Comparison of ENCODE assay signal across 15 mouse cellular contexts in the genomic region with DNA sequence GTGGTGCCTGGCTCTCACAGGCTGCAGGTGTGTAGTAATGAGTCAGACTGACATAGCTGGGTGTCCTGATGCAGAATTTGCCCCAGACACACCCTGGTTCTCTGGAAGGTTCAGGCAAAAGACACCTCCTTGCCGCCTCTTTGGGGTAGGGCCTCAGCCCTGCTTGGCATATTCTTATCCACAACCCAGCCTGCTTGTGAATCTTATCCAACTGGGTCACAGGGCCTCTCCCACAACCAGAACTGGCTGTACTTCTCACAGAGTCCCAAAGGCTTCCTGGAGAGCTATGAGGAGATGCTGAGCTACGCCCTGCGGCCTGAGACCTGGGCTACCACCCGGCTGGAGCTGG. TPM values are rescaled to one million over a fixed set of nuclear protein-coding genes. Genes with fewer than 3 reads are reported as not detected.
A peak's percentile ranks its signal among the peaks of the same experiment; 100 is the strongest.
DNase-seq lines count a peak whose midpoint lies in the region; ATAC-seq and TF ChIP-seq lines count a peak whose summit lies in the region.
"Had no signal": no experiment of that assay in that cellular context is flagged by ENCODE, and none has a peak within 500 bp of the region (broad histone marks: within the 10 kb centered on the region; RNA-seq: fewer than 3 reads in every experiment).

No protein-coding gene starts in this region.

- no peak for TF ChIP-seq CTCF in liver, embryonic 14.5 days (IDR thresholded peaks at IDR 0.05; ENCODE audit: low read depth)

- H3K36me3 ChIP-seq in liver, embryonic 14.5 days (replicated peaks; ENCODE audit: control insufficient read depth, insufficient read depth, low read depth): peaks cover 5% of the 10 kb centered on the region
- H3K36me3 ChIP-seq in midbrain, embryonic 15.5 days (replicated peaks): peaks cover 39% of the 10 kb centered on the region

- H3K27me3 ChIP-seq in liver, embryonic 14.5 days (ENCODE audit: control insufficient read depth, insufficient read depth, low read length): no peaks in the 10 kb centered on the region
- H3K27me3 ChIP-seq in midbrain, embryonic 15.5 days (replicated peaks): no peaks in the 10 kb centered on the region
- H3K27me3 ChIP-seq: heart, embryonic 13.5 days; hindbrain, embryonic 13.5 days had no signal

- no peaks in the 10 kb centered on the region for H3K9me3 ChIP-seq in liver, embryonic 14.5 days (ENCODE audit: control insufficient read depth, low read length)
- no peaks in the 10 kb centered on the region for H3K9me3 ChIP-seq in midbrain, embryonic 15.5 days
- H3K9me3 ChIP-seq: heart, embryonic 13.5 days; hindbrain, embryonic 13.5 days had no signal

- peak; percentile 75 for ATAC-seq in liver, embryonic 14.5 days (ENCODE audit: insufficient read depth)
- ATAC-seq in midbrain, embryonic 15.5 days (replicated peaks): no peak

- H3K9ac ChIP-seq in liver, embryonic 14.5 days (replicated peaks): no peak overlapping the region
- no peak overlapping the region for H3K9ac ChIP-seq in midbrain, embryonic 15.5 days
- H3K9ac ChIP-seq: heart, embryonic 13.5 days; hindbrain, embryonic 13.5 days had no signal

- WGBS in liver, embryonic 14.5 days (ENCODE audit: insufficient replicate concordance): 52% methylated on average over 4 of the region's 4 CpGs
- WGBS in midbrain, embryonic 15.5 days: 97% methylated on average over 4 of the region's 4 CpGs

- no peak overlapping the region for H3K4me3 ChIP-seq in liver, embryonic 14.5 days (ENCODE audit: insufficient read depth in 1 of 2, low read depth in 2 of 2, low read length in 2 of 2)
- H3K4me3 ChIP-seq in midbrain, embryonic 15.5 days: no peak overlapping the region
- H3K4me3 ChIP-seq: heart, embryonic 13.5 days; hindbrain, embryonic 13.5 days; myocyte had no signal

- peak; percentile 63 for DNase-seq in adrenal gland, postnatal 10 days
- DNase-seq in adrenal gland, adult 8-10 months: no peak
- peak; percentile 28 to 31 for DNase-seq in spleen, postnatal 36 days (ENCODE audit: low spot score in 2 of 2)
- no peak for DNase-seq in spleen, adult 18-20 months
- DNase-seq in liver, embryonic 14.5 days (ENCODE audit: low read depth in 3 of 3, low spot score in 3 of 3): peak in 1 of 3 experiments; percentile 56
- no peak for DNase-seq in testis, postnatal 14 days (ENCODE audit: low spot score)
- DNase-seq in Muller cell, postnatal 12 days (ENCODE audit: inconsistent ontology term): no peak
- DNase-seq: cerebellum, adult 9-10 months; kidney, adult 9 months; right cerebral cortex, postnatal 4 days; thymus, adult 18-20 months had no signal

- H3K4me1 ChIP-seq in liver, embryonic 14.5 days (replicated peaks; ENCODE audit: control insufficient read depth in 2 of 2, insufficient read depth in 2 of 2, low read length in 1 of 2): peaks cover 8 to 23% of the 10 kb centered on the region in 2 experiments
- no peaks in the 10 kb centered on the region for H3K4me1 ChIP-seq in midbrain, embryonic 15.5 days
- H3K4me1 ChIP-seq: heart, embryonic 13.5 days; hindbrain, embryonic 13.5 days had no signal

- TF ChIP-seq EP300 in liver, embryonic 14.5 days (IDR thresholded peaks at IDR 0.05; ENCODE audit: low read depth): 0 out of 2 replicates have a peak, but pooled peaks have one; percentile 13

- H3K4me2 ChIP-seq in liver, embryonic 14.5 days (ENCODE audit: low read depth): peak overlapping the region; percentile 18
- no peak overlapping the region for H3K4me2 ChIP-seq in midbrain, embryonic 15.5 days
- H3K4me2 ChIP-seq: heart, embryonic 13.5 days; hindbrain, embryonic 13.5 days had no signal

- H3K27ac ChIP-seq in liver, embryonic 14.5 days: peak overlapping the region; percentile 7
- H3K27ac ChIP-seq in midbrain, embryonic 15.5 days: no peak overlapping the region
- H3K27ac ChIP-seq: heart, embryonic 13.5 days; hindbrain, embryonic 13.5 days had no signal

RNA-seq across cellular contexts. Expression of a gene that starts 10.7 kb away (rescaled TPM):
- total RNA-seq in adrenal gland, postnatal 10 days (2021): 10 to 100 TPM; 14.5 to 23.6 TPM
- total RNA-seq in adrenal gland, adult 8-10 months (2022): 10 to 100 TPM; 18.0 to 24.2 (median 19.8) TPM
- 17.0 and 23.1 TPM in 2 replicates for polyA plus RNA-seq in liver, embryonic 14.5 days (2012; rRNA removed)
- 13.5 and 17.4 TPM in 2 replicates for polyA plus RNA-seq in liver, embryonic 14.5 days (2014; fragmentation: Nextera tagmentation; extraction: Ambion mirVana)
- polyA plus RNA-seq in midbrain, embryonic 15.5 days (2015; fragmentation: Nextera tagmentation; extraction: Ambion mirVana): 66.8 and 69.9 TPM in 2 replicates

RNA-seq across cellular contexts. Expression of a gene that starts 17.3 kb away (rescaled TPM):
- total RNA-seq in adrenal gland, postnatal 10 days (2021): 100 to 1,000 TPM in 1 of 2 experiments, 10 to 100 TPM in 1; 97.5 to 111 TPM
- total RNA-seq in adrenal gland, adult 8-10 months (2022): 100 to 1,000 TPM in 1 of 4 experiments, 10 to 100 TPM in 3; 80.6 to 104 (median 91.1) TPM
- polyA plus RNA-seq in liver, embryonic 14.5 days (2012; rRNA removed): 6.1 and 6.9 TPM in 2 replicates
- 5.3 and 5.8 TPM in 2 replicates for polyA plus RNA-seq in liver, embryonic 14.5 days (2014; fragmentation: Nextera tagmentation; extraction: Ambion mirVana)
- polyA plus RNA-seq in midbrain, embryonic 15.5 days (2015; fragmentation: Nextera tagmentation; extraction: Ambion mirVana): 33.9 and 34.9 TPM in 2 replicates

RNA-seq across cellular contexts. Expression of a gene that starts 22.2 kb away (rescaled TPM):
- total RNA-seq in adrenal gland, postnatal 10 days (2021): 10 to 100 TPM; 70.9 to 89.7 TPM
- total RNA-seq in adrenal gland, adult 8-10 months (2022): 100 to 1,000 TPM in 2 of 4 experiments, 10 to 100 TPM in 2; 85.4 to 115 (median 101) TPM
- polyA plus RNA-seq in liver, embryonic 14.5 days (2012; rRNA removed): 22.2 and 23.1 TPM in 2 replicates
- 13.6 and 15.4 TPM in 2 replicates for polyA plus RNA-seq in liver, embryonic 14.5 days (2014; fragmentation: Nextera tagmentation; extraction: Ambion mirVana)
- 214 and 219 TPM in 2 replicates for polyA plus RNA-seq in midbrain, embryonic 15.5 days (2015; fragmentation: Nextera tagmentation; extraction: Ambion mirVana)

RNA-seq across cellular contexts. Expression of a gene that starts 34.3 kb away (rescaled TPM):
- 100 to 1,000 TPM; 317 to 355 TPM for total RNA-seq in adrenal gland, postnatal 10 days (2021)
- total RNA-seq in adrenal gland, adult 8-10 months (2022): 100 to 1,000 TPM in 1 of 4 experiments, 10 to 100 TPM in 3; 59.0 to 122 (median 95.3) TPM
- 14.6 and 15.0 TPM in 2 replicates for polyA plus RNA-seq in liver, embryonic 14.5 days (2012; rRNA removed)
- polyA plus RNA-seq in liver, embryonic 14.5 days (2014; fragmentation: Nextera tagmentation; extraction: Ambion mirVana): 27.4 and 27.9 TPM in 2 replicates
- 22.5 and 23.9 TPM in 2 replicates for polyA plus RNA-seq in midbrain, embryonic 15.5 days (2015; fragmentation: Nextera tagmentation; extraction: Ambion mirVana)

RNA-seq across cellular contexts. Expression of a gene that starts 34.5 kb away (rescaled TPM):
- total RNA-seq in adrenal gland, postnatal 10 days (2021): 100 to 1,000 TPM; 152 to 170 TPM
- 100 to 1,000 TPM; 135 to 153 (median 141) TPM for total RNA-seq in adrenal gland, adult 8-10 months (2022)
- polyA plus RNA-seq in liver, embryonic 14.5 days (2012; rRNA removed): 78.2 and 103 TPM in 2 replicates
- 63.3 and 63.5 TPM in 2 replicates for polyA plus RNA-seq in liver, embryonic 14.5 days (2014; fragmentation: Nextera tagmentation; extraction: Ambion mirVana)
- 152 and 155 TPM in 2 replicates for polyA plus RNA-seq in midbrain, embryonic 15.5 days (2015; fragmentation: Nextera tagmentation; extraction: Ambion mirVana)

Comparison
In these comparisons a context has a peak if more than half of its experiments do, and no peak if none do; other contexts are left out.
1. DNase-seq: peak in adrenal gland, postnatal 10 days (single experiment) and spleen, postnatal 36 days (2 of 2); none in adrenal gland, adult 8-10 months (single experiment), spleen, adult 18-20 months (0 of 2), testis, postnatal 14 days (single experiment) and Muller cell, postnatal 12 days (single experiment).